In the genomic region with DNA sequence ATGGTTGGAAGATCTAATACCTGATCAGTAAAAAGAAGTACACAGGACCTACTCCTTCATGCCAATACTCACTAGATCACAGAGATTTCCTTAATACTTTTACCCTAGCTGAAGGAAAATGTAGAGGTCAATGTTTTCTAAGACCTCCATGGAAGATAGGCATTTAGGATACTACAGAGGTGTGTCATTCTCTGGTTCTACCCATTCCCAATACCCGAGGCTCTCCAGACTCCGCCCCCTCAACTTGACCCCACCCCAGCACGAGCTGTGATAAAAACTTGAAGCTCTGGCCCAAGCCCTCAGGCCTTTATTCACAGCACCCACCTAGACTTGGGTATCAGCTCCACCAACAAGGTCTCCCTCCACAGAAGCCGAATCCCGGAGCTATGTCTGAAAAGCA, we compare ENCODE assay signal across 18 mouse cellular contexts. TPM values are rescaled to one million over a fixed set of nuclear protein-coding genes. Genes with fewer than 3 reads are reported as not detected.
"Had no signal": no experiment of that assay in that cellular context is flagged by ENCODE, and none has a peak within 500 bp of the region (broad histone marks: within the 10 kb centered on the region; RNA-seq: fewer than 3 reads in every experiment).

Gene Tsx, plus strand, starts transcription at position 301 of the 400 bp plus-strand sequence.

- H3K36me3 ChIP-seq: neural tube, embryonic 12.5 days; neural tube, embryonic 13.5 days; neural tube, embryonic 15.5 days; stomach, embryonic 15.5 days had no signal

- H3K27ac ChIP-seq: neural tube, embryonic 12.5 days; neural tube, embryonic 13.5 days; neural tube, embryonic 15.5 days; stomach, embryonic 15.5 days; stomach, postnatal 0 days had no signal

- DNase-seq: retina, postnatal 1 day; right cerebral cortex, adult 18-20 months; right cerebral cortex, postnatal 14 days; right cerebral cortex, postnatal 25 days; right cerebral cortex, postnatal 4 days; spleen, adult 18-20 months; thymus, adult 18-20 months; thymus, adult 2 months; thymus, postnatal 14 days; thymus, postnatal 25 days; thymus, postnatal 36 days; thymus, postnatal 4 days had no signal

- H3K4me3 ChIP-seq: neural tube, embryonic 12.5 days; neural tube, embryonic 13.5 days; neural tube, embryonic 15.5 days; stomach, embryonic 15.5 days had no signal

- H3K4me1 ChIP-seq: neural tube, embryonic 12.5 days; neural tube, embryonic 13.5 days; neural tube, embryonic 15.5 days; stomach, embryonic 15.5 days had no signal

RNA-seq across cellular contexts. Expression of gene Tsx, which starts in this region (rescaled TPM):
- polyA plus RNA-seq: spleen, adult 2 months; stomach, postnatal 0 days had no signal
